Mouse (Mus musculus) intestine, embryonic 15.5 days (tissue): ENCODE results near the gene Cdcp2. TPM values are rescaled to one million over a fixed set of nuclear protein-coding genes. Genes with fewer than 3 reads are reported as not detected.

Experiments
- ATAC-seq: fragments of 200-750 bp; cut with Nextera tagmentation; 2 replicates; pipeline ENCODE4 v1.8.0; 2017; ENCODE audit warnings: moderate TSS enrichment, moderate library complexity
- H3K27ac ChIP-seq: fragments of 300-500 bp; sonication (generic); 2 replicates; pipeline ENCODE4 v1.5.1; 2015; ENCODE audit warnings: mild to moderate bottlenecking, inconsistent platforms
- H3K27me3 ChIP-seq: fragments of 300-500 bp; sonication (generic); replicated peaks from 2 replicates; pipeline ENCODE4 v1.6.1; 2015; ENCODE audit warnings: inconsistent platforms
- H3K36me3 ChIP-seq: fragments of 300-500 bp; sonication (generic); 2 replicates; pipeline ENCODE4 v1.6.1; 2015; ENCODE audit warnings: inconsistent platforms
- H3K4me1 ChIP-seq: fragments of 300-500 bp; sonication (generic); replicated peaks from 2 replicates; pipeline ENCODE4 v1.6.1; 2015; ENCODE audit warnings: inconsistent platforms
- H3K4me2 ChIP-seq: fragments of 300-500 bp; sonication (generic); replicated peaks from 2 replicates; pipeline ENCODE4 v1.6.1; 2015; ENCODE audit warnings: mild to moderate bottlenecking, inconsistent platforms
- H3K4me3 ChIP-seq: fragments of 300-500 bp; sonication (generic); replicated peaks from 2 replicates; pipeline ENCODE4 v1.5.1; 2015; ENCODE audit warnings: inconsistent platforms
- H3K9ac ChIP-seq: fragments of 300-500 bp; sonication (generic); 2 replicates; pipeline ENCODE4 v1.6.1; 2015; ENCODE audit warnings: inconsistent platforms
- H3K9me3 ChIP-seq: fragments of 300-500 bp; sonication (generic); 2 replicates; pipeline ENCODE4 v1.6.1; 2016; ENCODE audit warnings: inconsistent platforms
- WGBS: fragments of 180-500 bp; shearing (Covaris S2); methylation state at CpG from one replicate; pipeline ENCODE4 v1.1.7; 2015; 5-methylcytosine and 5-hydroxymethylcytosine counted together
- polyA plus RNA-seq: library from polyadenylated mRNA; unstranded; fragments of >200 nt; fragmentation: Nextera tagmentation; extraction: Ambion mirVana; gene quantifications from 2 replicates; pipeline ENCODE4 v1.2.1, GENCODE M21; 2015

Gene Cdcp2
- polyA plus RNA-seq, 1 experiment from 2014 or later: not detected

DNA sequence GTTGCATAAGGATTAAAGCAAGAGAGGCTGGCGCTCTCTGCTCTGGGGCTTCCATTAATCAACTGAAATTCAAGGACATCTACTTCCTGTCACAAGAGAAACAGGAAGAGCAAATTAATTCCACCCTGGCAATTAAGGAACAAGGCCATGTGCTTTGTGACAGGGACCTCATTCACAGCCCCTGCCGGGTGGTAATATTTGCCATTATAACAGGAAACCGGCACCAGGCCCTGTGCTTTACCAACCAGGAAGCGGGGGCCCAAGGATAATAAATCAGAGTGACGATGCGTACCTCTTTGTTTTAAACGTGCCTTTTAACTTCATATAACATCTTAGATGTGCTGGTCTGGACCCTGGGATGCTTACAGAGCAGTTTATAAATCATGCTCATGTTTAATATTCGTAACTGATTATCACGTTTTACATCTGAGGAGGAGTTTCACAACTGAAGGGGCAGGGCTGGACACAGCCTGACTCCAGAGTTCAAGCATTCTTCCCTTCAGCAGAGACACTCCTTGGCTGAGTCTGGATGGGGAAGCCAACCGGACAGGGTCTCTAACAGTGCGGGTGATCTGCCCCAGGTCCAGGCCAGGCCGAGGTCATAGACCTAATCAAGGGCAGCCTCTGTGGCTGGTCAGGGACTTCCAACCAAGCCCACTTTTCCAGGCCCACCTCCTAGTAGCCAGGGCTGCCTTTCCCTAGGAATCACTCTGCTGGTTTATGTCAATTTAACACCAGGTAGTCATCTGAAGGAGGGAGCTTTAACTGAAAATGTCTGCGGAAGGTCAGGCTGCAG lies 43.3 kb downstream of the Cdcp2 start:
- Histone ChIP-seq H3K4me1 (peaks cover 14% of the 10 kb centered on the region), H3K9ac (no peak overlapping the region), H3K27ac (peak overlapping the region; percentile 48; the same call in 1 of the 2 replicates), H3K4me2 (no peak overlapping the region), H3K27me3 (no peaks in the 10 kb centered on the region), H3K36me3 (peaks cover 5% of the 10 kb centered on the region; the same call in 1 of the 2 replicates), H3K4me3 (no peak overlapping the region), H3K9me3 (no peaks in the 10 kb centered on the region)
- ATAC-seq: peak; percentile 67
- 29% methylated on average over 13 of the region's 13 CpGs for WGBS

DNA sequence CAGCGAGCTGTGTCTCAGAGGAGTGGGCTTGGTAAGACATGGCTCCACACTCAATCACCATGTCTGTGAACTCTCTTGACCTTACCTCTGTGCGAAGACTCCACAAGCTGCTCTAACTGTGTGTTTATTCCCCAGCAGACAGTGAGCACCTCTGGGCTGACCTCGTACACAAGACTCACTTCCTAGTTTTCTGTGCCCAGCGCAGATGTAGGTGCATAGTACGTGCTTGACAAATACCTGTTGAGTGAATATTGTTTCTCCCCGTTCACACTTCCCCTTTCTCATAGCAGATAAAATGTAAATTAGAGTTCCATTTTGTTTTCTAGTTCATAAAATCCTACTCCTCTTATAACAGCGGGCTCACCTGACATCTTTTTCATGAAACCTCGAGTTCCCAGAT lies 46.8 kb downstream of the Cdcp2 start:
- Histone ChIP-seq H3K9me3 (no peaks in the 10 kb centered on the region), H3K27ac (no peak overlapping the region), H3K27me3 (no peaks in the 10 kb centered on the region), H3K4me3 (no peak overlapping the region), H3K4me1 (peaks cover 14% of the 10 kb centered on the region), H3K4me2 (no peak overlapping the region), H3K36me3 (peaks cover 16% of the 10 kb centered on the region; the same call in 1 of the 2 replicates), H3K9ac (no peak overlapping the region)
- ATAC-seq: no peak
- WGBS: 74% methylated on average over 8 of the region's 8 CpGs

DNA sequence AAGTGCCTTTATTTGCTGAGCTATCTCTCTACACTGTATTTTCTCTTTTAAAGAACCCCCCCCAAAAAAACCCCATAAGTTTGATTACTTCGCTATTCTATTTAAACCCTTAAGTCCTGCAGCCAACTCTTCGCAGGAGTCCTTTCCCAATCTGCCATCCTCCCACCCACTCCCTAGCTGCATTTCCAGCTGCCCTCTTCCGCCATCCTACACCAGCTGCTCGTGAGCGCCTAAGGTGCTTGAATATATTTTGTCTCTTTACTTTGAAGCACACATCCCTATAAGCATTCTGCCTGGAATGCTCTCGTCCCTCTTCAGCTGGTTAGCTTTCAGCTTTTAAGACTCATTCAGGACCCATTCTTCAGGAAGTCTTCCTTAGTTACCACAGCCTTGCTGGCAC lies 54.3 kb downstream of the Cdcp2 start:
- 83% methylated on average over 6 of the region's 6 CpGs for WGBS
- H3K36me3 ChIP-seq: 0 out of 2 replicates have a peak, but pooled peaks cover 11% of the 10 kb centered on the region
- H3K27me3 ChIP-seq: no peaks in the 10 kb centered on the region
- ATAC-seq: no peak
- H3K9me3 ChIP-seq: no peaks in the 10 kb centered on the region
- H3K4me1 ChIP-seq: no peaks in the 10 kb centered on the region
- H3K9ac ChIP-seq: no peak overlapping the region
- H3K4me3 ChIP-seq: no peak overlapping the region
- H3K4me2 ChIP-seq: no peak overlapping the region
- no peak overlapping the region for H3K27ac ChIP-seq

DNA sequence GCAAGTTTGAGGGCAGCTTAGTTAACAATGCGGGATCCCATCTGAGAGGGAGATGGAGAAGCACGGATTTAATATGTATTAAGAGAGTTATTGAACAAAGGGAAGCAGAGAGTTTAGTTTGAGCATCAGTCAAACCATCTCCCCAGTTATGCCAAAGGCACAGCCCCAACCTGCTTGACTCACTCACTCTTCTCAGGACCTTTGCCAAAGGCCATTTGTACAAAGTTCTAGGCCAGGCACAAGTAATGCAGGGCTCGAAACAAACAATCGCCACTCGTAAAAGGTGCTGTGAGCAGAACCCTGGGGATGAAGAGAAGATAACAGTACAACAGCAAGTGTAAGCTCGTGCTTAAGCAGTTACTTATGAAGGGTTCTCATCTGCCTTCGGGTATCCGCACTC lies 55.9 kb downstream of the Cdcp2 start:
- H3K4me2 ChIP-seq: no peak overlapping the region
- no peak overlapping the region for H3K4me3 ChIP-seq
- H3K27me3 ChIP-seq: no peaks in the 10 kb centered on the region
- no peaks in the 10 kb centered on the region for H3K4me1 ChIP-seq
- no peak for ATAC-seq
- 73% methylated on average over 8 of the region's 8 CpGs for WGBS
- H3K27ac ChIP-seq: no peak overlapping the region
- H3K36me3 ChIP-seq: 0 out of 2 replicates have a peak, but pooled peaks cover 2% of the 10 kb centered on the region
- no peak overlapping the region for H3K9ac ChIP-seq
- no peaks in the 10 kb centered on the region for H3K9me3 ChIP-seq

DNA sequence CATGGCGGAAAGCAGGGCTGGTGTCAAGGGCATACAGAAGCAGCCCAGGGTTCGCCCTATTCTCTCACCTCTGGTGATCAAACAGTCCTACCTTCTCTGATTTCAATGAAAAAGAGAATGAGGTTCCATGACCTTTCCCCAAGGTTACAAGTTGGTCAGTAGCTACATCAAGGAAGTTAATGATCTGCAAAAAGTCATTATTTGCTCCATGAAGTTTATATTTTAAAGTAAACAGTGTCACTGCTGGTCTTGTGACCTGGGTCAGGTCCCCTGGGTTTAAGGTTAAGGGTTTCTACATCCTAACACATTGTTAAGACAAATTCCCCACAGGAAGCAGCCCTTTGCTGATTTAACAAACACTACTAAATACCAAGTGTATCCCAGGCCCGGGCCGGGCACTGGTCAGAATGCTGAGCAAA lies 60.3 kb downstream of the Cdcp2 start:
- no peak overlapping the region for H3K4me3 ChIP-seq
- H3K36me3 ChIP-seq: no peaks in the 10 kb centered on the region
- no peak overlapping the region for H3K4me2 ChIP-seq
- H3K4me1 ChIP-seq: no peaks in the 10 kb centered on the region
- no peak overlapping the region for H3K27ac ChIP-seq
- 71% methylated on average over 4 of the region's 4 CpGs for WGBS
- no peak for ATAC-seq
- H3K27me3 ChIP-seq: no peaks in the 10 kb centered on the region
- no peaks in the 10 kb centered on the region for H3K9me3 ChIP-seq
- H3K9ac ChIP-seq: no peak overlapping the region

DNA sequence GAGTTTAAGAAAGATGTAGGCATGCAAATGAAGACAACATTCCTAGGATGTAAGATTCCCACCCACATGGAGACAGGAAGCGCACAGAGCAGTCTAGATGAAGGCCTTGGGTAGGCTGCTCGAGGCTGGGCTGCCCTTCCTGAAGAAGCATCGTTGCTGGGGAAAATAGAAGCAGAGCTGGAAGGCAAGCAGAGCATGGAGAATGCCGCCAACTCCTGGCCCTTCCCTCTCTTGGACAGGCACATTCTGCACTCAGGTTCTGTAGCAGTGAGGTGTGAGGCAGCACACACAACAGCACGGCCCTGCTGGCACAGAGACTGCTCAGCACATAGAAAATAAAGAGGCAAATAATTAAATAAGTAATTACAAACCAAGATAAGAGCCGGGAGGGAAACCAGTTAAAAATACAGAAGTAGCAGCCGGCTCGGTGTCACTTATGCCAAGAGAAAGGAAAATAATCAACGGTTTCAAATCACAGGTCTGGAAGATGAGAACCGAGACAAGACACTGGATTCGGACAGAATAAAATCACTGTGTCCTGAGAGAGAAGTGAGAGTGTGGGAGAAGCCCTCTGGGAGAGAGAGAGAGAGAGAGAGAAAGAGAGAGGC lies 62.6 kb downstream of the Cdcp2 start:
- Histone ChIP-seq H3K9ac (no peak overlapping the region), H3K4me1 (no peaks in the 10 kb centered on the region), H3K36me3 (peaks cover under 1% of the 10 kb centered on the region; the same call in 1 of the 2 replicates), H3K27ac (no peak overlapping the region), H3K27me3 (no peaks in the 10 kb centered on the region), H3K4me2 (no peak overlapping the region), H3K4me3 (no peak overlapping the region), H3K9me3 (no peaks in the 10 kb centered on the region)
- ATAC-seq: no peak
- WGBS: 87% methylated on average over 11 of the region's 11 CpGs

DNA sequence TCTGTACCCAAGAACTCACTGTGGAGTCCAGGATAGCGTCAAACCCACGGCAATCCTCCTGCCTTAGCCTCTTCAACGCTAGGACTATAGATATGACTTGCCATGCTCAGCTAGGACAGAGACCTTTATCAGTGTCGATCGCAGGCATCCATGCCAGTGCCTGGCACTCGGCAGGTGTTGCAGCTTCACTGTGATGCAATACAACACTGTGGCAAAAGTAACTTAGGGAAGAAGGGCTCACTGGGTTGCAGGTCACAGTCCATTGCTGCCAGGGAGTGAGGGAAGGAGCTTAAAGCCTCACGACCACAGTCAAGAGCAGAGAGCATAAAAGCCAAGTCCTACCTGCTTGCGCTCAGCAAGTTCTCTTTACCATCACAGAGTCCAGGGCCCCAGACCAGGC lies 63.5 kb downstream of the Cdcp2 start:
- H3K9me3 ChIP-seq: no peaks in the 10 kb centered on the region
- H3K36me3 ChIP-seq: peaks cover 3% of the 10 kb centered on the region; the same call in 1 of the 2 replicates
- H3K27ac ChIP-seq: no peak overlapping the region
- H3K4me3 ChIP-seq: no peak overlapping the region
- H3K4me2 ChIP-seq: no peak overlapping the region
- H3K9ac ChIP-seq: no peak overlapping the region
- WGBS: 93% methylated on average over 8 of the region's 8 CpGs
- H3K27me3 ChIP-seq: no peaks in the 10 kb centered on the region
- ATAC-seq: no peak
- no peaks in the 10 kb centered on the region for H3K4me1 ChIP-seq

Other genes starting within 250 kb of the Cdcp2 start
- gene Ssbp3, start 186.2 kb upstream of the Cdcp2 start, polyA plus RNA-seq: 83.7 and 86.0 TPM in 2 replicates
- 103 and 115 TPM in 2 replicates for gene Mrpl37, start 30.0 kb upstream of the Cdcp2 start, polyA plus RNA-seq
- 6.1 and 6.6 TPM in 2 replicates for gene Cyb5rl, start 29.9 kb upstream of the Cdcp2 start, polyA plus RNA-seq
- gene Tmem59, start 81.5 kb downstream of the Cdcp2 start, polyA plus RNA-seq: 394 and 425 TPM in 2 replicates
- 21.8 and 35.1 TPM in 2 replicates for gene Tceanc2, start 82.2 kb downstream of the Cdcp2 start, polyA plus RNA-seq
- not detected in 2 replicates for gene Ldlrad1, start 112.3 kb downstream of the Cdcp2 start, polyA plus RNA-seq
- gene Lrrc42, start 156.6 kb downstream of the Cdcp2 start, polyA plus RNA-seq: 53.5 TPM in 2 replicates
- 29.4 and 31.9 TPM in 2 replicates for gene Hspb11, start 156.7 kb downstream of the Cdcp2 start, polyA plus RNA-seq
- gene Dio1, start 210.3 kb downstream of the Cdcp2 start, polyA plus RNA-seq: 1.5 and 1.9 TPM in 2 replicates
- 69.3 and 76.8 TPM in 2 replicates for gene Yipf1, start 217.5 kb downstream of the Cdcp2 start, polyA plus RNA-seq